Mouse (Mus musculus) macrophage (primary cell): ENCODE measurements around the gene Hgfac. TPM values are rescaled to one million over a fixed set of nuclear protein-coding genes. Genes with fewer than 3 reads are reported as not detected.

Experiments
- polyA plus RNA-seq: library from polyadenylated mRNA; stranded (reverse); fragments of 250-400 nt; gene quantifications from 3 replicates; pipeline ENCODE4 v1.2.4, GENCODE M21; 2018; ENCODE audit warnings: inconsistent platforms

Hgfac gene
- polyA plus RNA-seq, 1 experiment from 2014 or later: not detected

Other genes starting within 250 kb of the Hgfac start
- 0.27 to 1.8 TPM (median 0.77 TPM) in 3 replicates for gene Msantd1, start 133.5 kb upstream of the Hgfac start, polyA plus RNA-seq
- gene Rgs12, start 92.1 kb upstream of the Hgfac start, polyA plus RNA-seq: 0.81 to 2.0 TPM (median 1.5 TPM) in 3 replicates
- 0.07 TPM in 1 of 3 replicates, not detected in the others for gene Dok7, start 15.3 kb downstream of the Hgfac start, polyA plus RNA-seq
- gene Lrpap1, start 64.3 kb downstream of the Hgfac start, polyA plus RNA-seq: 112 to 144 TPM (median 118 TPM) in 3 replicates
- gene Adra2c, start 236.8 kb downstream of the Hgfac start, polyA plus RNA-seq: 0.07 TPM in 1 of 3 replicates, not detected in the others